Mouse (Mus musculus) heart, postnatal 0 days (tissue): ENCODE results near the gene Tbccd1.

ENCODE experiments used
- CTCF ChIP-seq: IDR thresholded peaks from 2 replicates; pipeline ENCODE4 v1.5.1; 2016; ENCODE audit warnings: antibody characterized with exemption, control low read depth, low read depth
- EP300 ChIP-seq: IDR thresholded peaks from 2 replicates; pipeline ENCODE4 v1.6.1; 2016; ENCODE audit warnings: antibody characterized with exemption, low read depth

GRCm38 (mm10) chr16:22889716-22890115 is 32.2 kb upstream of the Tbccd1 start:
- TF ChIP-seq CTCF: no peak
- no peak for TF ChIP-seq EP300
